Mouse (Mus musculus) inflammation-experienced regulatory T-cells, adult 6 months (primary cell): ENCODE results near the gene Smarca2. TPM values are rescaled to one million over a fixed set of nuclear protein-coding genes. Genes with fewer than 3 reads are reported as not detected.

ENCODE experiments used
- ATAC-seq: one replicate; pipeline ENCODE4 v1.8.0; 2017
- polyA plus RNA-seq, 3 experiments: library from polyadenylated mRNA; unstranded; fragments of 100-300 nt; shearing (Covaris generic); gene quantifications; one replicate each; pipeline ENCODE4 v1.2.1; 2017

Smarca2 gene
- polyA plus RNA-seq, 3 experiments from 2014 or later, result 32.3 to 53.5 (median 48.0) TPM

DNA sequence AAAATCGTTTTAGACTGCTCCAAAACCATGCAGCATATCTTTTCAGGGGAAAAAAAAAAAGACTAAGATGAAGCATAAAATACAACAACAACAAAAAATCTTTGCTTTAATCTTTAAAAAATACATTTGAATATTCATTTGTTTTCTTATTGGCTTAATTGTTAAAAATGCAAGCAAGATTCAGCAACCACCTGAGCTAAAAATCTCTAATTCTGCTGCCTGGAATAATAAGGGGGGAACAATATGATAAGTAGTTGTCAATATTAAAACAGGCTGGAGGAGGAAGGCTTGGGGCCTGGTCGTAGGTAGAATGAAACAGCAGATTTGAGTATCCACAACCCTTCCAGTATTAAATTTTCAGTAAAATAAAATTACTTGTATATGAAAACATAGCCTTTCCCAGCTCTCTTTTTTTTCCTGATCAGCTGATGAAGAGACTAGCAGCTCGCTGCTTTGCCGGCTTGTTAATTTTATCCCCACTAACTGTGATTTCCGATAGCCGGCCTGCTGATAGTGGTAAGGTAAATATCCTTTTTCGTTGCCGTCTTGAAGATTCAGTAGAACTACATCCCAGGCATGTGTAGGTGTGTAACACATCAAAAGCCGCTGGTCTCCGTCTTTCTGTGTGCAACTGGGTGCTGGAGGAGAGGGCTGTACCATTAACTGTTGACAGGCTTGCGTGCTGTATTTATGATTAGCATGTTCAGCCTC lies 144.7 kb downstream of the Smarca2 start:
- ATAC-seq, result no peak

DNA sequence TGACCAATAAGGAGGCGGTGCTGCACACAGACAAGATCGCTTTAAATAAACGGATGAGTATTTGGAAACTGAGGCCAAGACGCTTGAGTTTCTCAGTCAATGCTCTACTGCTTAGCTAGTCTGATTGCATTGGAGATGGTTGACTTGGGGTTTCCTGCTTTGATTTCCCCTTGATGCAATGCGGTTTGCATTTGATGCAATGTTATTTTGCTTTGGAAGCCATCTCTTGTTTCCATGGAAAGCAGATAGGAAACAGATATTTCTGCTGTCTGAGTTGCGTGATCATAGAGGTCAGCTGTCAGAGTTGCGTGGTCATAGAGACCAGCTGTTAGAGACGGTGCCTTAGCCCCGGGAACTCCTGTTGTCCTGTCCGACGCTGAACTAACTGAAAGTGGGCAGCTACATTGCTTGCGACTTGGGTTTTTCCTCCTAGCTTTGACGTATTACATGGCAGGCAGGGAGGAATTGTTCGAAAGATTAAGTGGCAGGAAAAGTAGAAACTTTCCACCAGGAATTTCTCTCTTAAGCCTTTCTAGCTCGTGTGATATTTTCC lies 147.8 kb downstream of the Smarca2 start:
- ATAC-seq, result no peak

DNA sequence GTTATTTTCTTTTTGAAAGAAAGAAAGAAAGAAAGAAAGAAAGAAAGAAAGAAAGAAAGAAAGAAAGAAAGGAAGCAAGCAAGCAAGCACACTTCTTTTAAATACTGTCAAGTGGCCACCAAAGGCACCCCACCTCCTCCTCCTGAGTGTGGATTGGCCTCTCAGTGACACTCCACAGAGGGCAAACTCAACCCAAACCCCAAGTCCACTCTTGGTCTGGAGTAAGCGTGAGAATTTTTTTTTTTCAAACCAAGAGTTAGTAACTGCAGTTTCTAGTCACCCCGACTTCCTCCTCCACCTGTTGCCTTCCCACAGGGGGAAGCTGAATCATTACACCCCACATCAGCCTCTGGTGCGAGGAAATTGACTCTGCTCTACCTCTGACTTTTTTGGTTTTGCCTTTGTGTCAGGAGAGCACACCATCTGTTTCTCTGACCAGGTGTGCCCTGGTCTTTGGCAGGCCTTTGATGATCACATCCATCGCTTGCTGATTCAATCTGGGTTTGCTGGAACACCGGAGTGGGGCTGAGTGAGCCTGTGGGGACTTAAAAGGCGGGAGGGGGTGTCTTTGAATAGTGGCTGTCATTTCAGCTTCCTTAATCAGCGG lies 148.5 kb downstream of the Smarca2 start:
- ATAC-seq, result peak; percentile 27

DNA sequence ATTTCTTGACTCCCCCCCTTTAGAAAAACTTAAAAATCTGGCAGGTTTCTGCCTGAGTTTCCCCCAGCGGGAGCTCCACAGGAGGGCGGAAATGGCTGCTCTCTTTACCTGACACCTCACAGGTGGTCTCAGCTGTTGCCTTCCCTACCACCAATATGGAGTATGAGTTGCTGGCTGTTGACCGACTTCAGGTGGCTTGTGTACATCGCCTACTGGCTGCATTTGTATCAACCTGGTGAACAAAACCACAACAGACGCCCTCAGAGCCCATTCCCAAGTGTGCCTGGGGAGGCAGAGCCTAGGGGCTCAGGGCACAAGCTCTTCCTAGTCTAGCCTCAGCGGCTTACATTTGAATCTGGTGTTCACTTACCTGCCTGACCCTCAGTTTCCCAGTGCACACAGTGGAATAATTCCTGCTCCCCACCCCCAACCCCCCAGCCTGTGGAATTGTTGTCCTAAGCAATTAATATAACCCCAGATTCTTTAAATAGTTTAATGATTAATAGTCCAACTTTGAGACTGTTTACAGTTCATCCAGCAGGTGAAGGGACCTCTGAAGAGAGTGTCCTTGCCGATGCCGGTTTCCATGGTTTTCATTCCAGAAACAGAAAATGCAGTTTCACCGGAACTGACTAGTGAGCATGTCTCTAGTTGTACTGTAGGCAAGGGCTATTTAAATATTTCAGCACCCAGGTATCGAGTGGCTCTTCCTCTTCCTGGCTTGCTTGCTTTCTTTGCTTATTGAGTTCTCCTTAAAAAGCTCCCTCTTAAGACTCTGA lies 149.4 kb downstream of the Smarca2 start:
- no peak for ATAC-seq

DNA sequence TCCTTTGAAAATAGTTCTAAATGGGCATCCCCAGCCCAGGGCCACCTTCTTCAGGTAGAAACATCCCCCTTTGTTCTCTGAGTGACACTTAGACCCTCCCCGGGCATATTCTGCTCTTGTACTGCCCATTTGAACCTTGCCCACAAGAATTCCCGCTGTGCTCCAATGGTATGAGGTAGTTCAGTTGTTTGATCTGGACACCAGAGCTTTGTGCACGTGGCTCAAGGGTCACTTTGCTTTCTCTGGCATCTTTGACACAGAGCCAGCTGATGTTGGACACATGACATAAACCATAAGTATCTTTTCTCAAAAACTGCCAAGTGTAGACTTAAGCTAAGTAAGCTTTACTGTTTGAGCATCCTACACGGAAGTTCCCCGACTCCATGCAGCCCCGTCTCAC lies 151.1 kb downstream of the Smarca2 start:
- no peak for ATAC-seq

DNA sequence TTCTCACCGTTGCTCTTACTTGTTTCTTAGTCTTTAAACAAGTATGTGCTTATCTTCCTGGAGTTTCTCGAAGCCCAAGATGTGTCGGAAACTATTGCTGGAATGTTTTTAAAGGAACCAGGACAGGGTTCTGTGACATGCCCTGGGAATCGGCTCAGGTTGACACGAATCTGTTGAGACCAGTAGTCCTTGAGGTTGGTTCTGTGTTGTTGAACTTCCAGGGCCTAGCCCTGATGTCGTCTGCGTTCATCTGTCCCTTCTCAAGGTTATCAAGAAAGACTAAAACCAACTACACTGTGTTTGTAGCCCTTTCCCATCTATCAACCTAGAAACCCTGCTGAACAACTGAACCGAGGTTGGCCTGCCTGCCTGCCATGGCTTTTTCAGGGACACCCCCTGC lies 151.5 kb downstream of the Smarca2 start:
- ATAC-seq, result no peak

DNA sequence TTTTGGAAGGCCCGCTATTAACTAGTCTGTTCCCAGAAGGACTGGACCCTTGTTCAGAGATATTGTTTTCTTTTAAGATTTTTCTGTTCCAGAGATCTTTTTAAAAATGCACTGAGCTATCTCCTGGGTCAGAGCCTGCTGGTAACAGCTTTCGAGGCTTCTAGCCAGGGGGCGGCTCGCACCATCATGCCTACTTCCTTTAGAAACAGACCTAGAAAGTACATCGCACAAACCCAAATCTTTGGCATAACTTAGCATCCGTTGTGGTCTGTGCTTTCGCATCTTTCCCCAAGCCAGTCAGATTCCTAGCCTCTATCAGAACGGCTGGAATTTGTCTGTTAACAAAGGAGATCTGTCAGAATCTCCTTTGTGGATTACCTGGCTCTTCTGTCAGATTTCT lies 153.3 kb downstream of the Smarca2 start:
- ATAC-seq, result no peak

DNA sequence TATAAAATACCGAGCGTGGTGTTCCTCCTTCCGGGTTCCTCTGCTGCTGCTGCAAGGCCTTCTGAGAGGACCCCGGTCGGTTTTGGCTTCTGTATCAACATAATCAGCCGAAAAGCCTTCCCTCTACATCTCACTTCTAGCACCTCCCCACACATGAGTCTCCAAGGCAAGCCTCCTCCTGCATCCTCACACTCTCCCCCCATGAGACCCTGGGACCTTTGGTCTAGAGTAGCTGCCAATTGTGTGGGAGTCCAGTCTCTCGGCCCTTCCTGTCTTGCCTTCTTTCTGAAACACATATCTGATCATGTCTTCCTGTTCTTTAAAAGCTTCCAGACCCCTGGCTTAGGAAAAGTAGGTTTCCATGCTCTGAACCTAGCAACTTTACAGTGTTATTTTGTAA lies 153.8 kb downstream of the Smarca2 start:
- ATAC-seq, result no peak

DNA sequence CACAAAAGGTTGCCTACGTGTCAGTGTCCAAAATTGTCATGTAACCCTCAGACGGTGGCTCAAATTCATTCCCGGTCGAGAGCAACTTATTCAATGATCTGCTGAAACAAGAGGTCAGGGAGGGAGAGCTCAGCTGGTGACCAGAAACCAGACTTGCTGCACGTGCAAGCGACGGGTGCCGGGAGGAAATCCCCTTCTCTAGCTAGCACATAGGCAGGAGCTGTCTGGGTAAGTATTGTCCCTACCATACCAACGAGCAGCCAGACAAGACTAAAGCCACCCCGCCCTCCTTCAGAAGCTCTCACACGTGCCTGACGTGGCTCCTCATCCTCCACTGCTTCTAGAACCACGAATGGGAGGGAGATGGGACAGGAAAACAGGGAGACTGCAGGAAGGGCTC lies 154.4 kb downstream of the Smarca2 start:
- no peak for ATAC-seq

DNA sequence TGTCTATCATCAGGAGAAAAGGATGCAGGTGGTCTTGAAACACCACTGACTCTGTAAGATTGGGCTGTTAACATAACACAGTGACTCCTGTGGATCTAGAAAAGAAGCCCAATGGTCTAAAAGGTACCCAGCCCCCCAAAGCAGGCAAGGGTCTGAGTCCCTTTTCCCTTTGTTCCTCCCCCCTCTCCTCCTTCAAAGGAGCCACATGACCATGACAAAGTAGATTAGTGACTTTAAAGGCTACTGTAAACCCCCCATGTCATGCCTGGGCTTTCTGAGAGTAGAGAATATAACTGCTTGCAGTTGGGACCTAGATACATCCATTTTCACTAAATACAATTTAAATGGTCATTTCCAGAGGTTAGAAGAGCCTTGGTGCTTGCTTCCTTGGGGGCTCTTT lies 156.4 kb downstream of the Smarca2 start:
- ATAC-seq, result no peak

DNA sequence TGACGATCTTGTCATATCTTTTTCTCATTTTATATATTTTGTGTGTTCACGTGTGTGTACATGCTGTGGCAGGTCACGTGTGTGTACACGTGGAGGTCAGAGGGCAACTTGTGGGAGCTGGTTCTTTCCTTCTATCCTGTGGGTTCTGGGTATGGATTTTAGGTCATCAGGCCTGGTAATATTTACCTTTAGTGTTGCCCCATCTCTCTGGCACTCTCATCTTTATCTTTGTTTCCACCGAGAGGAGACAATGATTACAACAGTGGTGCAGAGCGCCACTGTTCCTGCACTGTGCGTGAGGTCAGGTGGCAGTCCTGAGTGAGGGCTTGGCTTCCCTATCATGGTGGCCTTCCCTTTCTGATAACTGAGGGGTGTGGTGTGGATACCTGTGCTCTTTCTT lies 160.6 kb downstream of the Smarca2 start:
- no peak for ATAC-seq

DNA sequence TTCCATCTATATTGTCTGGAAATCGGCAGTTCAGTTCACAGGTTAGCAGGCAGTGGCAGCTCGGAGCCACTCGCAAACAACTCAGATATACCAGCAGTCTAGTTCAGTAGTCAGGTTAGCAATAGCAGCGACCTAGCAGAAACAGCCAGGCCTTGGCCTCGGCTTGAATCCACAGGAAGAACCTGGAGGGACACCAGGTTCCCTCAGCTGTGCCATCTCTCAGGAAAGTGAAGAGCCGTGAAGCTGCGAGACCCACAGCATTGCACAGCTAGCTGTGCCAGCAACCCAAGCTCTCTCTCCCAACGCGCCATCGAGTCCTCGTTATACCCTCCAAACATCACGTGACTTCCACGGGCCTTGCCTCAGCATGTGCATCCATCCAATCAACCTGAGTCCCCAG lies 162.6 kb downstream of the Smarca2 start:
- no peak for ATAC-seq

DNA sequence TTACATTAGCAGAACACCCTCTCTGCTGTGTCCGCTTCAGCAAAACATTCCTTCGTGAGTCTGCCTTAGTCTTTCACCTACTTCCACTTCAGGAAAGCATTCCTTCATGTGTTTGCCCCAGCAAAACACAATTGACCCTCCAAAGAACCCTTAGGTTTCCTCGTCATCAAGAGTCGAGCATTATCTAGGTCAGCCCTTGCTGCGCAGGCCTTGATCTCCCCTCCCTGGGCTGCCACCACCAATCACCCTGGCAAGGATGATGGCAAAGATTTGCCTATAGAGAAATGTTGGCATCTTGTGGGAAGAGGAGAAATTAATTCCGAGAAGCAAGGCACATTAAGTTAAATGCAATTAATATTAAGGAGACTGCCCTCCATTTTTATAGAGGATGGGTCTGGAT lies 163.1 kb downstream of the Smarca2 start:
- ATAC-seq, result no peak

DNA sequence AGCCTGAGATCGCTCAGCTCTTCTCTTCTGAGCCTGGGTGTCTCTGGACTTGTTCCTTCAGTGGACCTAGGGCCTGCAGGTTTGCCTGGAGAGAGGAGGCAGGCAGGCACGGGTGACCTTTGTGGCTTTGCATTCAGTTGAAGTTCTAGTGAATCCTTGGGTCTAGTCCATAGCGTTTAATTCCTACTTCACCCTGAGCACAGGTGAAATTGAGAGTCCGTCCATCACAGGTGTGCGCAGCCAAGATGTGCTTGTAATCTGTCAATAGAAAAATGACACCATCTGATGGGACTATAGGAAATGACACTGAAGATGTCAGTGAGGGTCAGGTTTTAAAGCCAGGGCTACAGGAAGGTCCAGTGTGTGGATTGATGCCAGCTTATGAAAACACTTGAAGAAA lies 164.0 kb downstream of the Smarca2 start:
- ATAC-seq, result no peak

DNA sequence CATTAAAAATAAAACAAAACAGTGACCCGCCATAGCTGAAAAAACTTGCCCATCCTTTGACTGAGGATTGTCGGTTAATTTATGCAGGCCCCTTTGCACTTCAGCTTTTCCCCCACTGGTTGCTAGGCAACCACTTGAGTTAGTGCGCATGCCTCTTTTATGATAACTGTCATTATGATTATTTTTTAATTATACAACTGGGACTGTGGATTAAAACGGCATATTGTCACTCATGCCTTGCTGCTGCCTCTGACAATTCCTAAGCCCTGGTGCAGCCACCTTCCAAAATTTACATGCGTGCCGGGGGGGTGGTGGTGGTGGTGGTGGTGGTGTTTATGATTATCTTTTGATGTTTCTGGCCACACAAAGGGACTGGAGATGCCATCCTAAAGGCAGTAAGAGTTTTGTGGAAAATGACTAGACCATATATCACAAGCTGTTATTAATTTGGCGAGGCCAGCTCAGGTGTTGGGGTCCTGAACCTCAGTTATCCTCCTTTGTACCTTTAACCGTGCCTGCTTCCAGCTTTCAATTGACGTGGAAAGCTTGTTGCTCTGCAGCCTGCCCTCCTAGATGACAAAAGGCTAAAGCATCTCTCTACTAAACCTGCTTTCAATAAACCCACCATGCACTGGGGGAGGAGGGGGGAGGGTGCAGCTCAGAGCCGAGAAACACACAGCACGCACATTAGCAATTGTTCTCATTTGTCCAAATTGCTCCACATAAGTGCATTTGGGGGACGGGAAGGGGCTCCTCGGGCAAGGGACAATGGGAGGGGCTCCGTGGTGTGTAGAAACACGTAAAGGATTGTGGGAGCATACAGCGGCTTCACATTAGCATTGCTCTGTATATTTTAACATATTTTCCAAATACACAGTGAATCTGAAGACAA lies 165.0 kb downstream of the Smarca2 start:
- no peak for ATAC-seq

DNA sequence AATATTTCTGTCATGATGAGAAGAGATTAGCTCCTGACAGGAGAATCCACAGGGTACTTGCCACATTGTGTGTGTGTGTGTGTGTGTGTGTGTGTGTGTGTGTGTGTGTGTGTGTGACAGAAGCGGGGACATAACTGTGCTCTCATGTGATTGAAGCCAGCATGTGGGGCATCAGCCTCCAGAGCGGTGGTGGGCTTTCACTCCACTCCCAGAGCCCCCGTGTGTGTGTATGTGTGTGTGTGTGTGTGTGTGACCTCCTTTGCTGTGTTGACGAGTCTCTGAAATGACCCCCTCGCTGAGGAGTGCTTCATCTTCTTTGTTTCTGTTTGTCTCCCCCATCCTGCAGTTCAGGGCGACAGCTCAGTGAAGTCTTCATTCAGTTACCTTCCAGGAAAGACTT lies 165.7 kb downstream of the Smarca2 start:
- ATAC-seq, result no peak

DNA sequence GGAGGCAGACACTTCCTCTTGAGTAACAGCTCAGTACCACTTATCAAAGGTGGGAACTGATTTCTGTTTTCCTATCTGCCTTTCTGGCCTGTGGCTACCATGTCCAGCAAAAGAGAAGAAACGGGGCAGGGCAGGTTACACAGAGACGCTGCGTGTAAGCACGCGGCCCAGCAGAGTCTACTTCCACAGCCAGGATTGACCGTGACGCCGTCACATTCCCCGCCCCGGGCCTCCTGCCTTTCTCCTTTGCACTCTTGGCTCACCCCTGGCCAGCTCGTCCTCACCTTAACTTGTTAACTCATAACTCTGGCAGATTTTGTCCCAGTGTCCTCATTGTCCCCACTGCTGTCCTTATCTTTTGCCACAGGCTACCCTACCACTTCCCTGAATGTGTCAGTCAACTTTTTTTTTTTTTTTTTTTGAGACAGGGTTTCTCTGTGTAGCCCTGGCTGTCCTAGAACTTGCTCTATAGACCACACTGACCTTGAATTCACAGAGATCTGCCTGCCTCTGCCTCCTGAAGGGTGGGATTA lies 167.3 kb downstream of the Smarca2 start:
- ATAC-seq, result no peak

DNA sequence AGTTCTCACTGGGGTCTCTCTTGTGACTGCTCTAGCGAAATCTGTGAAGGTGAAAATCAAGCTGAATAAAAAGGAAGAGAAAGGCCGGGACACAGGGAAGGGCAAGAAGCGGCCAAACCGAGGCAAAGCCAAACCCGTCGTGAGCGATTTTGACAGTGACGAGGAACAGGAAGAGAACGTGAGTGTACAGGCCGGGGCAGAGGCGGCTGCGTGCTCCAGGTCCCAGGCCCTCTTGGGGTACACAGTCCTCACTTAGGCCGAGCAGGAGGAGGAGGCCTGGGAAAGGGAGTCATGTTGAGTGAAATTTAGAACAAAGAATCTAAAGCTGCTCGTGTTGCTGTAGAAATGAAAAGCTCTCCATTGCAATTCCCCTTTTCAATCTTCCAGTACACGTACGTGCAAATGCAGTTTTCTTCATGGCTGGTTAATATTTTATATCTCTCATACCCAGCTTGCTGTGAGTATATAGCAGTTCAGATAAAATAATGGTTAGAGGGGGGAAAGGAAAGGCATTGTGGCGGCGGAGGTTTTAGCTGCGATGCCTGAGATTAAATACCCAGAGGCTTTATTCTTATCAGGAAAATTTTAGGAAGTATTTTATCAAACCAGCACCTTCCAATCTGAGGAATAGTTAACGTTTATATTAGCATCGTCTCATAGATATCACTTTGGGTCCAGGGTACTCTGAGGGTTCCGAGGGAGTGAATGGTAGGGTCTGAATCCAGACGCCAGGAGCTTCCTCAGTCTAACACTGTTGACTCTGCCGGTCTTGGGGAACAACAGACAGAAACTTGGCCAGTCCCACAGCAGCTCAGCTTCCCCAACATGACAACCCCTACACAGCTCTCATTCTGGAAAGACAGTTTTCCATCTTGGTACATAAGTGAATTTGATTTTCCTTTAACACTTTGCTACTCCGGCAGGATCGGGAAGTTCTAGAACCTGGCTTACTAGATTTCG lies 171.5 kb downstream of the Smarca2 start:
- ATAC-seq, result no peak

DNA sequence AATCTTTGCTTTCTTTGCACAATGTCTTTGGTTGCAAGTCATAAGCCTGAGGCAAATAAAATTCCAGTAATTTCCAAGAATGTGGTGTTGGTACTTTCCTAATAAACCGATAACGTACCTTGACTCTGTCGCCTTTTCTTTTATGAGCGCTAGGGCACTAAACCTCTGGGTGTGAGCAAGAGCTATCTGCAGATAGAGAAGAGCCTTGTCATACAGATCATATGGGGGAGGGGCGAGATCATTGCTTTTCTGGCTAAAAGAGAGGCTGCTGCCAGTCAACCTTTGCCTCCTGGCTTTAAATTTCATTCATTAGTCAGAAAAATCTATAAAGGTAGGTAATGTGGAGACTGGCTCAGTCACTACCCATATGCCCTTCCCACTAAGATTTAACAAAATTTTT lies 173.3 kb downstream of the Smarca2 start:
- no peak for ATAC-seq

DNA sequence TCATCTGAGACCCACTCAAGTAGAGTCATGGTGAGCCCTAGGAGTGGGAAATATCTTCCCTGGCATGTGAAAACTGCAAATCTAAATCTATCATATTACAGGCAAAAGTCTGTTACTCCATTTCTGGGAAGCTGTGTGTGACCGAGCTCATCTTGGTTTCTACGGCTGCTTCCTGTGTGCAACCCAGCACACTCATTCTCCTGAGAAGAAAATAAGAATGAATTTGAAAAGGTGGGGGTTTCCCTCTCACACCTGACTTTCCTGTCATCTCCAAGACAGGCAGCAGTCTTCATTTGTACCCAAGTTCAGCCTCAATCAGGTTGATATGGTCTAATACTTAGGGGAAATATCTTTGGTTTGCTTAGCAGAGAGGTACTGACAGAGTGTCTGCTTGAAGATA lies 176.4 kb downstream of the Smarca2 start:
- ATAC-seq, result peak; percentile 43

DNA sequence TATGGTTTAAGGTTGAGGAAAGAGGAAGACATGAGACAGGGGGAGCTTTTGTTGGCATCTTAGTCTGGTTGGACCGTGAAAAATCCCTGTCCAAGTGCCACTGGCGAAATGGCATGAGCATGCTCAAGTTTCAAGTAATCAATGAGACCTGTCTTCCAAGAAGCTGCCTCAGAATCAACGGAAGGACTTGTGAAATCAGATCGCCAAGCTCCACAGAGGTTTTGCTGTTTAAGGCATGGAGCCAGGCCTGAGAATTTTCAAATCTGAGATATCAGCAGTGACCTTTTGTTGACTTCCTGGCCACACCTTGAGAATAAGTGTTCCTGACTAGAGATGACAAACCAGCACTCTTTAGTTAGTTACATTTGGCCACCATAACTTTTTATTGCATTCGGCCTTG lies 183.6 kb downstream of the Smarca2 start:
- no peak for ATAC-seq
